Mouse (Mus musculus): ENCODE data around the gene Gabra6. TPM values are rescaled to one million over a fixed set of nuclear protein-coding genes. Genes with fewer than 3 reads are reported as not detected.

Gabra6 gene
- polyA plus RNA-seq (2015; fragmentation: Nextera tagmentation; extraction: Ambion mirVana), result not detected in 2 replicates

GRCm38 (mm10) chr11:42320882-42321281 lies at the start of gene Gabra6:
Gabra6 (minus strand) TSS chr11:42321072.

Other genes with a start within 250 kb of the Gabra6 start
- gene Gabra1, start 138.1 kb downstream of the Gabra6 start, polyA plus RNA-seq (2015; fragmentation: Nextera tagmentation; extraction: Ambion mirVana), result 0.95 and 1.1 TPM in 2 replicates
- 0.27 and 0.29 TPM in 2 replicates for gene Gabrb2, start 98.7 kb upstream of the Gabra6 start, polyA plus RNA-seq (2015; fragmentation: Nextera tagmentation; extraction: Ambion mirVana)